Mouse (Mus musculus) heart, postnatal 0 days (tissue): Measurements from ENCODE around the gene Bbs9. TPM values are rescaled to one million over a fixed set of nuclear protein-coding genes. Genes with fewer than 3 reads are reported as not detected.

ENCODE experiments used
- ATAC-seq: fragments of 200-750 bp; cut with Nextera tagmentation; 2 replicates; pipeline ENCODE4 v1.8.0; 2017; ENCODE audit warnings: low read depth, moderate number of reproducible peaks, moderate library complexity; ENCODE audit not compliant: insufficient read depth
- DNase-seq: peaks from one replicate; pipeline ENCODE4 v3.0.0-alpha.2; 2016; ENCODE audit warnings: low spot score
- H3K27ac ChIP-seq: fragments of 300-500 bp; sonication (generic); 2 replicates; pipeline ENCODE4 v1.5.1; 2014; ENCODE audit warnings: low read depth, mild to moderate bottlenecking
- H3K27me3 ChIP-seq: fragments of 300-500 bp; sonication (generic); 2 replicates; pipeline ENCODE4 v1.6.1; 2014; ENCODE audit warnings: low read length, mixed read lengths; ENCODE audit not compliant: control insufficient read depth, insufficient read depth
- H3K36me3 ChIP-seq: fragments of 300-500 bp; sonication (generic); replicated peaks from 2 replicates; pipeline ENCODE4 v1.6.1; 2014; ENCODE audit warnings: low read length, mixed read lengths; ENCODE audit not compliant: control insufficient read depth, insufficient read depth
- H3K4me1 ChIP-seq: fragments of 300-500 bp; sonication (generic); 2 replicates; pipeline ENCODE4 v1.6.1; 2014; ENCODE audit warnings: antibody characterized with exemption; ENCODE audit not compliant: control insufficient read depth, insufficient read depth
- H3K4me2 ChIP-seq: fragments of 300-500 bp; sonication (generic); 2 replicates; pipeline ENCODE4 v1.6.1; 2014; ENCODE audit warnings: low read depth, mild to moderate bottlenecking, low read length, moderate library complexity
- H3K4me3 ChIP-seq: fragments of 300-500 bp; sonication (generic); 2 replicates; pipeline ENCODE4 v1.5.1; 2014; ENCODE audit warnings: low read depth, low read length
- H3K9ac ChIP-seq: fragments of 300-500 bp; sonication (generic); replicated peaks from 2 replicates; pipeline ENCODE4 v1.6.1; 2014; ENCODE audit warnings: low read depth, low read length, mixed read lengths
- H3K9me3 ChIP-seq: fragments of 300-500 bp; sonication (generic); replicated peaks from 2 replicates; pipeline ENCODE4 v1.6.1; 2016; ENCODE audit warnings: low read length; ENCODE audit not compliant: control insufficient read depth
- CTCF ChIP-seq: IDR thresholded peaks from 2 replicates; pipeline ENCODE4 v1.5.1; 2016; ENCODE audit warnings: antibody characterized with exemption, control low read depth, low read depth
- EP300 ChIP-seq: IDR thresholded peaks from 2 replicates; pipeline ENCODE4 v1.6.1; 2016; ENCODE audit warnings: antibody characterized with exemption, low read depth
- WGBS: fragments of 180-500 bp; shearing (Covaris S2); extraction: QIAGEN DNeasy Blood & Tissue Kit; methylation state at CpG from one replicate; pipeline ENCODE4 v1.1.7; 2014; 5-methylcytosine and 5-hydroxymethylcytosine counted together
- polyA plus RNA-seq: library from polyadenylated mRNA; unstranded; fragments of >200 nt; fragmentation: Nextera tagmentation; extraction: Ambion mirVana; gene quantifications from 2 replicates; pipeline ENCODE4 v1.2.1, GENCODE M21; 2015
- total RNA-seq: library from RNA; depleted of rRNA; stranded (reverse); fragments of >200 nt; gene quantifications from 2 replicates; pipeline ENCODE4 v1.2.3, GENCODE M21; 2014; ENCODE audit warnings: low replicate concordance

Bbs9 gene
- total and polyA plus RNA-seq, 2 experiments from 2014 or later: 5.2 to 18.9 TPM

DNA sequence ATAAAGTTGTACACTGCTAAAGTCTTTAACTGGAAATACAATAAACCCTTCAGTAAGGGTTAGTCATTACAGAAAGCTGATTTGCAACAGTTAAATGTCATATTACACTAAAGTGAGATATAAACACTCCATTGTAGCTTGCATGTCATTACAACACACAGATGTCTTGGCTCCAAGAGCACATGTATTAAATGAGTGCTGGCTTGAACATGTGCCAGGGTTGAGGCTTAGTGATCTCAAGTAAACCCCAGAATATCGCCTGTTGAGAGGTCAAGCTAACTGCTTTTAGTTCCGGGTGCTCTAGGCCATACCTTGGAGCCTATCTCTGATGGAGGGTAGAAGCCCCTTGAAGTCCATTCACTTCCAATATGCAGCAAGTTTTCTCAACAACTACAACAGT lies 273.1 kb downstream of the Bbs9 start:
- no peak for TF ChIP-seq CTCF
- no peak for TF ChIP-seq EP300
- Histone ChIP-seq H3K4me3 (no peak overlapping the region), H3K27ac (no peak overlapping the region), H3K9ac (no peak overlapping the region), H3K4me2 (no peak overlapping the region), H3K4me1 (no peaks in the 10 kb centered on the region), H3K9me3 (no peaks in the 10 kb centered on the region), H3K36me3 (no peaks in the 10 kb centered on the region), H3K27me3 (no peaks in the 10 kb centered on the region)
- WGBS: 62% methylated on average over 2 of the region's 2 CpGs
- DNase-seq (no peak), ATAC-seq (no peak)

GRCm38 (mm10) chr9:22750779-22751545 lies 275.4 kb downstream of the Bbs9 start:
- H3K4me2 ChIP-seq: no peak overlapping the region
- no peak for DNase-seq
- WGBS: 59% methylated on average over 17 of the region's 17 CpGs
- H3K9me3 ChIP-seq: no peaks in the 10 kb centered on the region
- TF ChIP-seq CTCF (no peak), EP300 (no peak)
- no peaks in the 10 kb centered on the region for H3K36me3 ChIP-seq
- H3K9ac ChIP-seq: no peak overlapping the region
- no peaks in the 10 kb centered on the region for H3K27me3 ChIP-seq
- H3K4me1 ChIP-seq: no peaks in the 10 kb centered on the region
- no peak overlapping the region for H3K4me3 ChIP-seq
- H3K27ac ChIP-seq: no peak overlapping the region
- no peak for ATAC-seq

- Histone ChIP-seq H3K36me3 (no peaks in the 10 kb centered on the region), H3K4me3 (no peak overlapping the region), H3K9me3 (no peaks in the 10 kb centered on the region), H3K27me3 (no peaks in the 10 kb centered on the region), H3K4me2 (no peak overlapping the region), H3K9ac (no peak overlapping the region), H3K4me1 (no peaks in the 10 kb centered on the region), H3K27ac (no peak overlapping the region)
- ATAC-seq: no peak
- TF ChIP-seq EP300: no peak
- TF ChIP-seq CTCF: no peak
- no peak for DNase-seq
These were observed 276.0 kb downstream of the Bbs9 start for GRCm38 (mm10) chr9:22751546-22751929.

- H3K9ac ChIP-seq: no peak overlapping the region
- no peaks in the 10 kb centered on the region for H3K36me3 ChIP-seq
- no peaks in the 10 kb centered on the region for H3K27me3 ChIP-seq
- WGBS: 83% methylated on average over 6 of the region's 6 CpGs
- H3K27ac ChIP-seq: no peak overlapping the region
- TF ChIP-seq CTCF: no peak
- no peak for TF ChIP-seq EP300
- H3K9me3 ChIP-seq: no peaks in the 10 kb centered on the region
- no peak for DNase-seq
- no peak overlapping the region for H3K4me2 ChIP-seq
- H3K4me3 ChIP-seq: no peak overlapping the region
- no peaks in the 10 kb centered on the region for H3K4me1 ChIP-seq
- no peak for ATAC-seq
These were observed 278.7 kb downstream of the Bbs9 start for GRCm38 (mm10) chr9:22754081-22754672.

GRCm38 (mm10) chr9:22758487-22758886 lies 283.0 kb downstream of the Bbs9 start:
- no peaks in the 10 kb centered on the region for H3K27me3 ChIP-seq

GRCm38 (mm10) chr9:22759241-22759640 lies 283.7 kb downstream of the Bbs9 start:
- Histone ChIP-seq H3K4me3 (no peak overlapping the region), H3K36me3 (no peaks in the 10 kb centered on the region), H3K9me3 (no peaks in the 10 kb centered on the region), H3K4me1 (no peaks in the 10 kb centered on the region), H3K27ac (no peak overlapping the region), H3K4me2 (no peak overlapping the region), H3K9ac (no peak overlapping the region), H3K27me3 (no peaks in the 10 kb centered on the region)
- WGBS: 63% methylated on average over 3 of the region's 3 CpGs
- DNase-seq: no peak
- no peak for ATAC-seq
- TF ChIP-seq CTCF (no peak), EP300 (no peak)

More at GRCm38 (mm10) chr9:22758487-22758886, 283.0 kb downstream of the Bbs9 start:
- no peak for TF ChIP-seq EP300
- no peak for TF ChIP-seq CTCF
- H3K4me3 ChIP-seq: no peak overlapping the region
- H3K4me2 ChIP-seq: no peak overlapping the region
- 58% methylated on average over 3 of the region's 3 CpGs for WGBS
- ATAC-seq: no peak
- no peak for DNase-seq
- H3K36me3 ChIP-seq: no peaks in the 10 kb centered on the region
- no peak overlapping the region for H3K9ac ChIP-seq
- no peak overlapping the region for H3K27ac ChIP-seq
- no peaks in the 10 kb centered on the region for H3K9me3 ChIP-seq
- H3K4me1 ChIP-seq: no peaks in the 10 kb centered on the region
